Mouse (Mus musculus) WW6 (cell line): ENCODE data around the gene Ano6.

Experiments
- DNase-seq: peaks from one replicate; pipeline ENCODE4 v3.0.0-alpha.2; 2013; ENCODE audit warnings: low read depth, low spot score

The Ano6 gene

GRCm38 (mm10) chr15:95888556-95888955, 97.9 kb downstream of the Ano6 start:
- no peak for DNase-seq

GRCm38 (mm10) chr15:95890368-95890767, 99.7 kb downstream of the Ano6 start:
- DNase-seq: no peak

GRCm38 (mm10) chr15:95892171-95892570, 101.5 kb downstream of the Ano6 start:
- DNase-seq: no peak

GRCm38 (mm10) chr15:95892929-95893328, 102.3 kb downstream of the Ano6 start:
- no peak for DNase-seq

- DNase-seq: no peak
These were observed 105.1 kb downstream of the Ano6 start for GRCm38 (mm10) chr15:95895699-95896098.

- DNase-seq: no peak
These were observed 107.0 kb downstream of the Ano6 start for GRCm38 (mm10) chr15:95897653-95898052.

- DNase-seq: no peak
These were observed 107.8 kb downstream of the Ano6 start for GRCm38 (mm10) chr15:95898438-95898837.

- no peak for DNase-seq
These were observed 111.8 kb downstream of the Ano6 start for GRCm38 (mm10) chr15:95902396-95902795.

GRCm38 (mm10) chr15:95904247-95904646, 113.6 kb downstream of the Ano6 start:
- no peak for DNase-seq

GRCm38 (mm10) chr15:95906017-95906749, 115.5 kb downstream of the Ano6 start:
- DNase-seq: no peak

- DNase-seq: no peak
These were observed 116.2 kb downstream of the Ano6 start for GRCm38 (mm10) chr15:95906891-95907290.

- DNase-seq: no peak
These were observed 116.7 kb downstream of the Ano6 start for GRCm38 (mm10) chr15:95907337-95907736.

GRCm38 (mm10) chr15:95907909-95908308, 117.3 kb downstream of the Ano6 start:
- DNase-seq: no peak

- no peak for DNase-seq
These were observed 119.6 kb downstream of the Ano6 start for GRCm38 (mm10) chr15:95910099-95910780.

GRCm38 (mm10) chr15:95914963-95915362, 124.3 kb downstream of the Ano6 start:
- no peak for DNase-seq

GRCm38 (mm10) chr15:95915477-95915876, 124.8 kb downstream of the Ano6 start:
- no peak for DNase-seq

GRCm38 (mm10) chr15:95917330-95917729, 126.7 kb downstream of the Ano6 start:
- no peak for DNase-seq

GRCm38 (mm10) chr15:95920047-95920446, 129.4 kb downstream of the Ano6 start:
- no peak for DNase-seq

GRCm38 (mm10) chr15:95921072-95921471, 130.4 kb downstream of the Ano6 start:
- no peak for DNase-seq

GRCm38 (mm10) chr15:95921639-95922038, 131.0 kb downstream of the Ano6 start:
- no peak for DNase-seq

GRCm38 (mm10) chr15:95922558-95922957, 131.9 kb downstream of the Ano6 start:
- no peak for DNase-seq

- no peak for DNase-seq
These were observed 134.8 kb downstream of the Ano6 start for GRCm38 (mm10) chr15:95925334-95925986.

- no peak for DNase-seq
These were observed 138.4 kb downstream of the Ano6 start for GRCm38 (mm10) chr15:95929087-95929486.
